28 mouse cellular contexts compared by ENCODE assay signal in genomic region chr2:32091956-32092355, GRCm38 (mm10). TPM values are rescaled to one million over a fixed set of nuclear protein-coding genes. Genes with fewer than 3 reads are reported as not detected.
DNase-seq lines count a peak whose midpoint lies in the region; ATAC-seq lines count a peak whose summit lies in the region.
"Had no signal": no experiment of that assay in that cellular context is flagged by ENCODE, and none has a peak within 500 bp of the region (broad histone marks: within the 10 kb centered on the region; RNA-seq: fewer than 3 reads in every experiment).

No protein-coding gene starts in this region.

- intact Hi-C loops in heart, postnatal 36 days (cut with DNase I), result no loop called here

- no peak overlapping the region for H3K4me3 ChIP-seq in heart, embryonic 11.5 days (ENCODE audit: low read depth, low read length)
- H3K4me3 ChIP-seq in kidney, embryonic 14.5 days (ENCODE audit: low read length), result no peak overlapping the region
- H3K4me3 ChIP-seq in midbrain, embryonic 11.5 days (ENCODE audit: low read depth, low read length), result no peak overlapping the region
- H3K4me3 ChIP-seq in midbrain, embryonic 10.5 days, result no peak overlapping the region
- H3K4me3 ChIP-seq: embryonic facial prominence, embryonic 13.5 days; forebrain, embryonic 10.5 days; forebrain, embryonic 15.5 days; liver, embryonic 15.5 days; lung, embryonic 15.5 days; midbrain, embryonic 12.5 days; myocyte; neural tube, embryonic 12.5 days had no signal

- H3K27ac ChIP-seq in heart, embryonic 11.5 days (ENCODE audit: low read depth, low read length), result no peak overlapping the region
- no peak overlapping the region for H3K27ac ChIP-seq in kidney, embryonic 14.5 days (ENCODE audit: low read depth, low read length)
- H3K27ac ChIP-seq in midbrain, embryonic 11.5 days (ENCODE audit: low read depth, low read length), result no peak overlapping the region
- no peak overlapping the region for H3K27ac ChIP-seq in midbrain, embryonic 10.5 days (replicated peaks)
- H3K27ac ChIP-seq: embryonic facial prominence, embryonic 13.5 days; forebrain, embryonic 10.5 days; forebrain, embryonic 15.5 days; hindbrain, embryonic 14.5 days; liver, embryonic 15.5 days; lung, embryonic 15.5 days; midbrain, embryonic 12.5 days; neural tube, embryonic 12.5 days had no signal

- H3K9ac ChIP-seq in heart, embryonic 11.5 days (ENCODE audit: low read depth, low read length), result 0 out of 2 replicates have a peak overlapping the region, but pooled peaks have one; percentile 22
- H3K9ac ChIP-seq in kidney, embryonic 14.5 days (ENCODE audit: low read depth, low read length), result no peak overlapping the region
- no peak overlapping the region for H3K9ac ChIP-seq in midbrain, embryonic 11.5 days (ENCODE audit: low read length)
- H3K9ac ChIP-seq: embryonic facial prominence, embryonic 13.5 days; forebrain, embryonic 15.5 days; hindbrain, embryonic 14.5 days; liver, embryonic 15.5 days; lung, embryonic 15.5 days; midbrain, embryonic 12.5 days; neural tube, embryonic 12.5 days had no signal

- no peak overlapping the region for H3K4me2 ChIP-seq in heart, embryonic 11.5 days
- H3K4me2 ChIP-seq in kidney, embryonic 14.5 days (replicated peaks; ENCODE audit: low read depth, low read length), result no peak overlapping the region
- H3K4me2 ChIP-seq in midbrain, embryonic 11.5 days, result no peak overlapping the region
- H3K4me2 ChIP-seq: embryonic facial prominence, embryonic 13.5 days; forebrain, embryonic 15.5 days; hindbrain, embryonic 14.5 days; liver, embryonic 15.5 days; lung, embryonic 15.5 days; midbrain, embryonic 12.5 days; neural tube, embryonic 12.5 days had no signal

- no peaks in the 10 kb centered on the region for H3K9me3 ChIP-seq in heart, embryonic 11.5 days (replicated peaks; ENCODE audit: control insufficient read depth, low read length)
- no peaks in the 10 kb centered on the region for H3K9me3 ChIP-seq in kidney, embryonic 14.5 days (ENCODE audit: control insufficient read depth, low read length)
- no peaks in the 10 kb centered on the region for H3K9me3 ChIP-seq in midbrain, embryonic 11.5 days (ENCODE audit: control insufficient read depth, low read length)
- H3K9me3 ChIP-seq in midbrain, embryonic 10.5 days (replicated peaks), result no peaks in the 10 kb centered on the region
- H3K9me3 ChIP-seq: embryonic facial prominence, embryonic 13.5 days; forebrain, embryonic 10.5 days; forebrain, embryonic 15.5 days; liver, embryonic 15.5 days; lung, embryonic 15.5 days; midbrain, embryonic 12.5 days; neural tube, embryonic 12.5 days had no signal

- DNase-seq in heart, postnatal 36 days, result no peak
- peak; percentile 58 to 63 for DNase-seq in kidney, adult 8-10 months
- peak; percentile 10 for DNase-seq in midbrain, embryonic 11.5 days (ENCODE audit: low spot score, missing footprints)
- no peak for DNase-seq in midbrain, embryonic 10.5 days (ENCODE audit: low spot score)
- DNase-seq in thymus, postnatal 10 days (ENCODE audit: low spot score in 2 of 2), result no peak
- DNase-seq: adrenal gland, adult 2 months; adrenal gland, postnatal 36 days; B cell, adult 2 months; cerebellum, adult 18-20 months; cerebellum, postnatal 10 days; layer of hippocampus, postnatal 36 days; left cerebral cortex, postnatal 4 days; right cerebral cortex, postnatal 4 days; thymus, adult 2 months; thymus, postnatal 4 days had no signal

- no peaks in the 10 kb centered on the region for H3K36me3 ChIP-seq in heart, embryonic 11.5 days (ENCODE audit: control insufficient read depth, insufficient read depth, low read length)
- H3K36me3 ChIP-seq in kidney, embryonic 14.5 days (ENCODE audit: control insufficient read depth, insufficient read depth, low read length), result no peaks in the 10 kb centered on the region
- no peaks in the 10 kb centered on the region for H3K36me3 ChIP-seq in midbrain, embryonic 11.5 days (ENCODE audit: control insufficient read depth, insufficient read depth, low read length)
- no peaks in the 10 kb centered on the region for H3K36me3 ChIP-seq in midbrain, embryonic 10.5 days
- H3K36me3 ChIP-seq: embryonic facial prominence, embryonic 13.5 days; forebrain, embryonic 10.5 days; forebrain, embryonic 15.5 days; liver, embryonic 15.5 days; lung, embryonic 15.5 days; midbrain, embryonic 12.5 days; neural tube, embryonic 12.5 days had no signal

- ATAC-seq in heart, embryonic 11.5 days (replicated peaks; ENCODE audit: insufficient number of reproducible peaks, low FRiP score, low TSS enrichment), result no peak
- ATAC-seq in kidney, embryonic 14.5 days (ENCODE audit: low FRiP score, low TSS enrichment), result no peak
- ATAC-seq in midbrain, embryonic 11.5 days (ENCODE audit: low FRiP score), result no peak
- ATAC-seq: activated CD4-positive, CD25-positive, alpha-beta regulatory T cell, adult 4 months; forebrain, embryonic 15.5 days; intestine, postnatal 0 days had no signal

- H3K4me1 ChIP-seq in heart, embryonic 11.5 days (ENCODE audit: control insufficient read depth, insufficient read depth, low read length), result peaks cover 23% of the 10 kb centered on the region
- H3K4me1 ChIP-seq in kidney, embryonic 14.5 days (ENCODE audit: control insufficient read depth, insufficient read depth, low read length), result peaks cover 12% of the 10 kb centered on the region
- H3K4me1 ChIP-seq in midbrain, embryonic 11.5 days (ENCODE audit: control insufficient read depth, insufficient read depth, low read length), result peaks cover 7% of the 10 kb centered on the region
- H3K4me1 ChIP-seq in midbrain, embryonic 10.5 days, result peaks cover 28% of the 10 kb centered on the region

- 52% methylated on average over 3 of the region's 3 CpGs for WGBS in heart, embryonic 11.5 days (ENCODE audit: insufficient replicate concordance)
- WGBS in kidney, embryonic 14.5 days, result 63% methylated on average over 3 of the region's 3 CpGs
- WGBS in midbrain, embryonic 11.5 days, result 80% methylated on average over 3 of the region's 3 CpGs
- 67% methylated on average over 3 of the region's 3 CpGs for WGBS in midbrain, embryonic 10.5 days

- peaks cover 4% of the 10 kb centered on the region; the same call in 1 of the 2 replicates for H3K27me3 ChIP-seq in heart, embryonic 11.5 days (ENCODE audit: control insufficient read depth, insufficient read depth, low read length)
- peaks cover 20% of the 10 kb centered on the region for H3K27me3 ChIP-seq in kidney, embryonic 14.5 days (ENCODE audit: control insufficient read depth, insufficient read depth, low read length)
- peaks cover 20% of the 10 kb centered on the region for H3K27me3 ChIP-seq in midbrain, embryonic 11.5 days (ENCODE audit: control insufficient read depth, insufficient read depth, low read length)
- H3K27me3 ChIP-seq in midbrain, embryonic 10.5 days (ENCODE audit: low read depth, poor library complexity, severe bottlenecking), result peaks cover 38% of the 10 kb centered on the region

RNA-seq across cellular contexts. Expression of gene Plpp7, which starts 3.4 kb away (rescaled TPM):
- polyA plus RNA-seq in heart, embryonic 11.5 days (2014; fragmentation: Nextera tagmentation; extraction: Ambion mirVana), result 10.0 and 11.7 TPM in 2 replicates
- total RNA-seq in heart, postnatal 36 days (2021), result 10 to 100 TPM; 24.7 to 32.1 TPM
- 4.0 and 5.5 TPM in 2 replicates for polyA plus RNA-seq in kidney, embryonic 14.5 days (2014; fragmentation: Nextera tagmentation; extraction: Ambion mirVana)
- 5.9 and 7.3 TPM in 2 replicates for polyA plus RNA-seq in midbrain, embryonic 11.5 days (2014; fragmentation: Nextera tagmentation; extraction: Ambion mirVana)
- polyA plus RNA-seq in midbrain, embryonic 10.5 days (2016; fragmentation: Nextera tagmentation; extraction: Ambion mirVana), result 7.1 and 7.8 TPM in 2 replicates
- polyA plus RNA-seq: activated CD4-positive, CD25-positive, alpha-beta regulatory T cell, adult 4 months had no signal

RNA-seq across cellular contexts. Expression of gene Fam78a, which starts 7.3 kb away (rescaled TPM):
- polyA plus RNA-seq in heart, embryonic 11.5 days (2014; fragmentation: Nextera tagmentation; extraction: Ambion mirVana), result 43.1 and 43.7 TPM in 2 replicates
- total RNA-seq in heart, postnatal 36 days (2021), result 10 to 100 TPM; 14.3 to 15.8 TPM
- polyA plus RNA-seq in kidney, embryonic 14.5 days (2014; fragmentation: Nextera tagmentation; extraction: Ambion mirVana), result 1.2 and 1.7 TPM in 2 replicates
- 0.60 and 1.3 TPM in 2 replicates for polyA plus RNA-seq in midbrain, embryonic 11.5 days (2014; fragmentation: Nextera tagmentation; extraction: Ambion mirVana)
- polyA plus RNA-seq in midbrain, embryonic 10.5 days (2016; fragmentation: Nextera tagmentation; extraction: Ambion mirVana), result 1.3 and 1.6 TPM in 2 replicates

RNA-seq across cellular contexts. Expression of gene Prrc2b, which starts 58.9 kb away (rescaled TPM):
- 39.3 and 40.6 TPM in 2 replicates for polyA plus RNA-seq in heart, embryonic 11.5 days (2014; fragmentation: Nextera tagmentation; extraction: Ambion mirVana)
- total RNA-seq in heart, postnatal 36 days (2021), result 10 to 100 TPM; 75.5 to 80.0 TPM
- 65.8 and 73.1 TPM in 2 replicates for polyA plus RNA-seq in kidney, embryonic 14.5 days (2014; fragmentation: Nextera tagmentation; extraction: Ambion mirVana)
- polyA plus RNA-seq in midbrain, embryonic 11.5 days (2014; fragmentation: Nextera tagmentation; extraction: Ambion mirVana), result 52.6 and 64.1 TPM in 2 replicates
- polyA plus RNA-seq in midbrain, embryonic 10.5 days (2016; fragmentation: Nextera tagmentation; extraction: Ambion mirVana), result 41.5 and 57.6 TPM in 2 replicates

Comparison
In these comparisons a context has a peak if more than half of its experiments do, and no peak if none do; other contexts are left out.
1. DNase-seq: peak in kidney, adult 8-10 months (2 of 2) and midbrain, embryonic 11.5 days (single experiment); none in heart, postnatal 36 days (0 of 2), midbrain, embryonic 10.5 days (single experiment) and thymus, postnatal 10 days (0 of 2).
2. RNA of gene Fam78a, which starts 7.3 kb away (polyA plus RNA-seq): 43.1 to 43.7 TPM in heart, embryonic 11.5 days; 1.2 to 1.7 TPM in kidney, embryonic 14.5 days, 1.3 to 1.6 TPM in midbrain, embryonic 10.5 days and 0.60 to 1.3 TPM in midbrain, embryonic 11.5 days; every median in the first group is over 10 times any median in the second.